Mouse (Mus musculus) T-helper 2 cell (primary cell): Measurements from ENCODE around the gene Poll.

Experiments used
- in situ Hi-C: fragments of 300-600 bp; cut with MboI, MseI; formaldehyde crosslinking; loops from one replicate; pipeline ENCODE4 v1.15.1; 2025; ENCODE audit warnings: high pct_unique_total_duplicates

Gene Poll

DNA sequence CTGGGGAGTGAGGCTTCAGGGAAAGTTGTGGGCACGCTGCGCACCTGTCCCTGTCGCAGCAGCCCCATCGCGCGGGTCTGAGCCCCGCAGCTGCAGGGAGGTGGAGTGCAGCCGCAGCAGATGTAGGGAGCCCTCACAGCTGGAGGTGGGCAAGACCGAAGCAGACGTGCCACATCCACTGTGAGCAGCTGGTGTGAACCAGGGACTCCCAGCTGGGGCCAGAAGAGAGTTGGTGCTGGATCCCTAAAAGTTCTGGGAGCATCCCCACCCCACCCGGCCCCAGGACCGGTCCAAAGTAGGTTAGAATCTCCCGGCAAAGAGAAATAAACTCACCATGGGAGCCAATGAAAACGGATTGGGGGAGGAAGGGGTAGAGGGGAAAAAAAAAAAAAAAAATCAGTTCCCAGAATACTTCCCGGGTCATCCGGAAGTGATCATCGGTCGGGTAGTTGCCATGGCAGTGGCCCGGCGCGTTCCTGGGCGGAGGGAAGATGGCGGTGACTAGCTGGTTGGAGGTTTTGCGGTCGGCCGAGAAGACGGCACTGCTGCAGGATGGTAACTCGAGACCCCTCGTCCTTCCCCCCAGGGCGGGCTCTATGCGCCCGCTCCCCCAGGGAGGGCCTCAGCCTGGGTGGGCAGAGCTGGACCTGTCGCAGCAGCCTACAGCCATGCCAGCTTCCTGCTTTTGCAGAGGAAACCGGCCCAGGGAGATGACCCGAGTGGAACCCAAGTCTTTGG lies at the start of gene Poll, which contains the start of gene Gm17018:
Poll (minus strand) TSS at position 379 of the 738 bp plus-strand sequence.
Gm17018 (plus strand) TSS at position 463 of the 738 bp plus-strand sequence.
- in situ Hi-C loops = no loop called here

- in situ Hi-C loops = no loop called here
Measured at GRCm38 (mm10) chr19:45608648-45609339, 48.5 kb upstream of the Poll start.

- in situ Hi-C loops = no loop called here
Measured at GRCm38 (mm10) chr19:45607479-45607878, 47.1 kb upstream of the Poll start.

- in situ Hi-C loops = no loop called here
Measured at GRCm38 (mm10) chr19:45606701-45607100, 46.4 kb upstream of the Poll start.

- in situ Hi-C loops = no loop called here
Measured at GRCm38 (mm10) chr19:45602606-45603005, 42.3 kb upstream of the Poll start.

DNA sequence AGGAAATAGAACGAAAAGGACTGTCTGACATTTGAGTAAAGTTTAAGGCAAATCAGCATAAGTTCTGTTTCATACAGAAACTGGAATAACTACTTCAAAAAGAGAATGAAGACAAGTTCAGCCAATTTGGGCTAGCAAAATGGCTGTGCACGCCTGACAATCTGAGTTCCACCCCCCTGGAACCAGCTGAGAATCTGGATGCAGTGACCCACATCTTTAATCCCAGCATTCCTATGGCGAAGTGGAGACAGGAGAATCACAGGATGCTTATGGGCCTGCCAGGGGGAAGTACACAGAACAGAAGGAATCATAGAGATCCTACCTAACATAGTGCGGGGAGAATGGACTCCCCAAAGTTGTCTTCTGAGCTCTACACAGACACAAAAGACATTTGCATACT lies 36.8 kb upstream of the Poll start:
- in situ Hi-C loops = no loop called here

GRCm38 (mm10) chr19:45596434-45596833 lies 36.1 kb upstream of the Poll start:
- in situ Hi-C loops = no loop called here

- in situ Hi-C loops = no loop called here
Measured at GRCm38 (mm10) chr19:45596019-45596418, 35.7 kb upstream of the Poll start.

GRCm38 (mm10) chr19:45595481-45595880 lies 35.1 kb upstream of the Poll start:
- in situ Hi-C loops = no loop called here

DNA sequence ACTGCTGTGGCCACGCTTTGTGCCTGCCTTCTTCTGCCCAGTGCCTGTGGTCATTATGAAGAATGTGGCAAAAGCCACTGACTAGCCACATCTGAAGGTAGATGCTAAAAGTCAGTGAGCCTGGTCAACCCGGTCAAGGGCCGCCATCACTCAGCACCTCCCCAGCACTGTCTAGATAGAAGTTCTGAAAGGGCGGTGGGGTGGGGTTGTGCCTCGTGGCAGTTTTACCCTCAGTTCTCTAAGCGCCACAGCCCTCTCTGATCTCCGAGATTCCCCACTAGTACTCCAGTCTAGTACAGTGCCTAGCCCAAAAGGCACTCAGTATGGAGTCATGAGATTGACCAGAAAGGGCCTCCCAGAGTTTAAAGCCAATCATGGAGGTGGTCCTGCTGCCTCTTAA lies 33.7 kb upstream of the Poll start:
- in situ Hi-C loops = no loop called here

DNA sequence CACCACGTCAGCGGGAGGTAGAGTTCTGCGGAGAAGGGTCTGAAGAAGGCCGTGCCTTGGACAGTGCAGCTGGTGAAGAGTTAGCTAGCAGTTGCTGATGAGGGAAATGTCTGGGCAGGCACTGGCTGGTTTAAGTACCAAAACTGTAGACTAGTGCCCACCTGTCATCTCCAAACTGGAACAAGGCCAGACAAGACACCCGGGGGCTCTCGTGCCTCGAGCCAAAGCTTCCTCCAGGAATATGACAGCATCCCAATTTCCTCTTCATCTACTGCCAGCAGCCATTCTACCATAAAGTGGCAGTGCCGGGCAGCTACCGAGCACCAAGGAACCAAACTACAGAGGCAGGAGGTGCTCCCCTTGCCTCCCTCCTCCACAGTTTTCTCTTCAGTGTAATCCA lies 32.6 kb upstream of the Poll start:
- in situ Hi-C loops = no loop called here

DNA sequence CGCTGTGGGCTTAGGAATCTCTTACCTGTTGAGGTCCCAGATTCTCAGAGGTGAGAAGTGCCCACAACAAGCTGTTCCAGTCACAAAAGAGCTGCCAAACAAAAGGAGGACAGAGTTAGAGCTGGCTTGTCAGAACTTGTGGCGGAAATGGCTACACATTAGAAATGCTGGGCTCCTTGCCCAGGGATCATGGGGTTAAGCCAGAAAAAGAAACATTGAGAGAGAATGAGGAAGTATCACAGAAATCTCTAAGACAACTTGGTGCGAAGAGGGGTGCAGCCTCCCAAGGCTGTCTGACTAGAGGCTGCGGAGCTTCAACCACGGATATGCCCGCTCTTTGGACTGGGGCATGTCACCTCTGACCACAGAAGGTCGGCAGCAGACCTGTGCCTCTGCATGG lies 31.4 kb upstream of the Poll start:
- in situ Hi-C loops = no loop called here

DNA sequence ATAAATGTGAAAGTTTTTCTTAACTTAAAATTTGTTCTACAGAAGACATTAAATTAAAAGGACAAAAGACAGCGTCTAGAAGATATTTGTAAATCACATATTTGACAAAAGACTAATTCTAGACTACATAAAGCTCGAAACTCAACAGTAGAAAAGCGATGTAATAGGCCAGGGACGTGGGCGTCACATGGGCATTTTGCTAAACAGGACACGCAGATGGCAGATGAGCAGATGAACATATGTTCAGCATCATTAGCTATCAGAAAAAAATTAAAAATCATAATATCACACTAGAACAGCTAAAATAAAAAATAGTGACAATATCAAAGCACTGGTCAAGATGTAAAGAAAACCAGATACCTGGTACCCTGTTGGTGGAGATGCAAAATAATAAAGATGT lies 29.4 kb upstream of the Poll start:
- in situ Hi-C loops = no loop called here

- in situ Hi-C loops = no loop called here
Measured at GRCm38 (mm10) chr19:45587509-45588292, 27.4 kb upstream of the Poll start.

DNA sequence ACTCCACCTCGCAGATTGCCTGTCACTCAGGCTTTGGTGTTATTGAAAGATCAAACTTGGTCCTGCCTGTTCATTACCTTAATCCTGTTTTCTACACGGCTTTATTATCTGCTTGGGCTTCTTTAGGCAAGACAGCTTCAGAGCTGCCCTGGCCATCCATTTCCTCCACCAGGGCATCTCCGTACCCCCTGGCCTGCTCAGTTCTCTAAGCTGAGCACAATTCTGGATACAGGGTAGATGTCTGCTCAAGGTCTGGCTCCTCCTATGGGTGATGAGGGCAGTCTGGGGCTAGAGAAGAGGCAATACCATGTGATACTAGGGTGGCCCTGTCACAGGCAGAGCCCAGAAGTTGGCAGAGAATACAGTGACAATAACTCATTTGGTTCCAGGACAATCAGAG lies 26.5 kb upstream of the Poll start:
- in situ Hi-C loops = no loop called here

- in situ Hi-C loops = no loop called here
Measured at GRCm38 (mm10) chr19:45584856-45585620, 24.7 kb upstream of the Poll start.

- in situ Hi-C loops = no loop called here
Measured at GRCm38 (mm10) chr19:45583136-45583535, 22.8 kb upstream of the Poll start.

- in situ Hi-C loops = no loop called here
Measured at GRCm38 (mm10) chr19:45582161-45582560, 21.8 kb upstream of the Poll start.

GRCm38 (mm10) chr19:45581257-45581656 lies 20.9 kb upstream of the Poll start:
- in situ Hi-C loops = no loop called here

DNA sequence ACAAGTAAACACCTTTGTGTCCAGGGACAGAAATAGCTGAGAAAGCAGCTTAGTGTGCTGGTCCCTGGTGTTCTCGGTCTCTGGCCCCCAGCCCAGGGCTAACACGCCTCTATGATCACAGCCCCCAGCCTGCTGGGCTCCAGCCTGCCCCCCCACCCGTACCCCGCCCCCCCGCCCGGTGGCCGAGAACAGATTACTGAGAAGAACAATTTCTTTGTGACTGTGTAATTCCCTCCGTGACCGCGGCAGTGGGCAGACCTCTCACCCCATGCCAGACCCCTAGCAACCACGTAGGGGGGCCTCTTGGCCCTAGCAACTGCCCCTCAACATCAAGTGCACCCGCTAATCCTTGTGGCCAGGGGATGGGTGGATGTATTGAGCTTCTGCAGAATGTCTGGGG lies 19.9 kb upstream of the Poll start:
- in situ Hi-C loops = no loop called here

- in situ Hi-C loops = no loop called here
Measured at GRCm38 (mm10) chr19:45579416-45579815, 19.1 kb upstream of the Poll start.

GRCm38 (mm10) chr19:45578976-45579375 lies 18.6 kb upstream of the Poll start:
- in situ Hi-C loops = no loop called here
